Comparison of ENCODE assay signal across 16 mouse cellular contexts in genomic region chr17:84137393-84138171, GRCm38 (mm10). TPM values are rescaled to one million over a fixed set of nuclear protein-coding genes. Genes with fewer than 3 reads are reported as not detected.
DNase-seq lines count a peak whose midpoint lies in the region; ATAC-seq lines count a peak whose summit lies in the region.
"Had no signal": no experiment of that assay in that cellular context is flagged by ENCODE, and none has a peak within 500 bp of the region (broad histone marks: within the 10 kb centered on the region; RNA-seq: fewer than 3 reads in every experiment).

No protein-coding gene starts in this region.

- intact Hi-C loops in heart, postnatal 36 days (cut with DNase I): no loop called here

- 54% methylated on average over 11 of the region's 11 CpGs for WGBS in intestine, embryonic 16.5 days
- WGBS in liver, embryonic 15.5 days (ENCODE audit: insufficient replicate concordance): 78% methylated on average over 11 of the region's 11 CpGs

- ATAC-seq in intestine, embryonic 16.5 days: peak; percentile 84
- ATAC-seq in liver, embryonic 15.5 days (ENCODE audit: insufficient read depth): no peak

- no peaks in the 10 kb centered on the region for H3K9me3 ChIP-seq in intestine, embryonic 16.5 days (ENCODE audit: control insufficient read depth, low read length)
- no peaks in the 10 kb centered on the region for H3K9me3 ChIP-seq in liver, embryonic 15.5 days (replicated peaks)
- H3K9me3 ChIP-seq: embryonic facial prominence, embryonic 12.5 days; forebrain, embryonic 12.5 days; heart, embryonic 12.5 days; hindbrain, embryonic 15.5 days; limb, embryonic 15.5 days had no signal

- peaks cover 57% of the 10 kb centered on the region for H3K4me1 ChIP-seq in intestine, embryonic 16.5 days (ENCODE audit: control insufficient read depth, insufficient read depth, low read length)
- peaks cover 87% of the 10 kb centered on the region for H3K4me1 ChIP-seq in liver, embryonic 15.5 days (replicated peaks)
- H3K4me1 ChIP-seq: hindbrain, embryonic 15.5 days had no signal

- peak overlapping the region; percentile 40 for H3K4me3 ChIP-seq in intestine, embryonic 16.5 days (ENCODE audit: low read length)
- 0 out of 2 replicates have a peak overlapping the region, but pooled peaks have one; percentile 34 for H3K4me3 ChIP-seq in liver, embryonic 15.5 days (replicated peaks)
- H3K4me3 ChIP-seq: embryonic facial prominence, embryonic 12.5 days; forebrain, embryonic 12.5 days; gastrocnemius, adult 2 months; heart, embryonic 12.5 days; hindbrain, embryonic 15.5 days; limb, embryonic 15.5 days had no signal

- peak overlapping the region; percentile 98 for H3K27ac ChIP-seq in intestine, embryonic 16.5 days (ENCODE audit: low read length)
- peak overlapping the region; percentile 72; the same call in 1 of the 2 replicates for H3K27ac ChIP-seq in liver, embryonic 15.5 days (replicated peaks)
- H3K27ac ChIP-seq: embryonic facial prominence, embryonic 12.5 days; forebrain, embryonic 12.5 days; gastrocnemius, adult 2 months; hindbrain, embryonic 15.5 days; limb, embryonic 15.5 days had no signal

- no peaks in the 10 kb centered on the region for H3K36me3 ChIP-seq in intestine, embryonic 16.5 days (ENCODE audit: control insufficient read depth, insufficient read depth, low read length)
- no peaks in the 10 kb centered on the region for H3K36me3 ChIP-seq in liver, embryonic 15.5 days (replicated peaks)
- H3K36me3 ChIP-seq: embryonic facial prominence, embryonic 12.5 days; forebrain, embryonic 12.5 days; heart, embryonic 12.5 days; hindbrain, embryonic 15.5 days; limb, embryonic 15.5 days had no signal

- peak overlapping the region; percentile 69 for H3K9ac ChIP-seq in intestine, embryonic 16.5 days (ENCODE audit: low read depth, low read length)
- H3K9ac ChIP-seq in liver, embryonic 15.5 days: peak overlapping the region; percentile 39; the same call in 1 of the 2 replicates
- H3K9ac ChIP-seq: embryonic facial prominence, embryonic 12.5 days; forebrain, embryonic 12.5 days; heart, embryonic 12.5 days; hindbrain, embryonic 15.5 days; limb, embryonic 15.5 days had no signal

- peak overlapping the region; percentile 48 for H3K4me2 ChIP-seq in intestine, embryonic 16.5 days (ENCODE audit: low read depth, low read length)
- peak overlapping the region; percentile 50 for H3K4me2 ChIP-seq in liver, embryonic 15.5 days
- H3K4me2 ChIP-seq: embryonic facial prominence, embryonic 12.5 days; forebrain, embryonic 12.5 days; hindbrain, embryonic 15.5 days; limb, embryonic 15.5 days had no signal

- no peaks in the 10 kb centered on the region for H3K27me3 ChIP-seq in intestine, embryonic 16.5 days (replicated peaks; ENCODE audit: control insufficient read depth, insufficient read depth, low read length)
- no peaks in the 10 kb centered on the region for H3K27me3 ChIP-seq in liver, embryonic 15.5 days
- H3K27me3 ChIP-seq: embryonic facial prominence, embryonic 12.5 days; forebrain, embryonic 12.5 days; hindbrain, embryonic 15.5 days; limb, embryonic 15.5 days had no signal

- DNase-seq in heart, adult 11 months: peak; percentile 93
- DNase-seq in heart, postnatal 36 days: no peak
- DNase-seq in kidney, postnatal 10 days: peak; percentile 67
- DNase-seq in left cerebral cortex, adult 18-20 months (ENCODE audit: low spot score in 2 of 2): no peak
- DNase-seq in ovary, adult 18-20 months (ENCODE audit: low spot score): no peak
- no peak for DNase-seq in retina, embryonic 14.5 days (ENCODE audit: low spot score)
- DNase-seq: adrenal gland, postnatal 10 days; cerebellum, postnatal 14 days; gastrocnemius, adult 2 months had no signal

RNA-seq across cellular contexts. Expression of gene Zfp36l2, which starts 50.2 kb away (rescaled TPM):
- total RNA-seq in heart, postnatal 36 days (2021): 10 to 100 TPM; 26.4 to 31.6 TPM
- polyA plus RNA-seq in intestine, embryonic 16.5 days (2015; fragmentation: Nextera tagmentation; extraction: Ambion mirVana): 14.4 and 16.2 TPM in 2 replicates
- polyA plus RNA-seq in liver, embryonic 15.5 days (2015; fragmentation: Nextera tagmentation; extraction: Ambion mirVana): 6.8 and 7.4 TPM in 2 replicates
- 10 to 100 TPM; 24.8 to 25.1 TPM for total RNA-seq in left cerebral cortex, adult 18-20 months (2021)

Comparison
In these comparisons a context has a peak if more than half of its experiments do, and no peak if none do; other contexts are left out.
1. DNase-seq: peak in heart, adult 11 months (single experiment) and kidney, postnatal 10 days (single experiment); none in heart, postnatal 36 days (0 of 2), left cerebral cortex, adult 18-20 months (0 of 2), ovary, adult 18-20 months (single experiment) and retina, embryonic 14.5 days (single experiment).